In genomic region chr10:88426158-88426816, GRCm38 (mm10) we compare ENCODE assay signal across 8 mouse cellular contexts. TPM values are rescaled to one million over a fixed set of nuclear protein-coding genes. Genes with fewer than 3 reads are reported as not detected.
DNase-seq lines count a peak whose midpoint lies in the region; ATAC-seq and TF ChIP-seq lines count a peak whose summit lies in the region.

No protein-coding gene starts in this region.

- peaks cover 14% of the 10 kb centered on the region; the same call in 1 of the 2 replicates for H3K4me1 ChIP-seq in spleen, adult 2 months (ENCODE audit: control insufficient read depth, insufficient read depth, insufficient read length)
- H3K4me1 ChIP-seq in embryonic facial prominence, embryonic 11.5 days (ENCODE audit: control insufficient read depth, insufficient read depth, low read length) = no peaks in the 10 kb centered on the region
- no peaks in the 10 kb centered on the region for H3K4me1 ChIP-seq in hindbrain, embryonic 15.5 days (replicated peaks)
- H3K4me1 ChIP-seq in midbrain, embryonic 14.5 days (ENCODE audit: control insufficient read depth, insufficient read depth, low read length) = no peaks in the 10 kb centered on the region
- H3K4me1 ChIP-seq in stomach, postnatal 0 days (replicated peaks; ENCODE audit: control insufficient read depth, insufficient read depth) = no peaks in the 10 kb centered on the region

- no peak overlapping the region for H3K4me2 ChIP-seq in embryonic facial prominence, embryonic 11.5 days (ENCODE audit: low read depth, low read length)
- no peak overlapping the region for H3K4me2 ChIP-seq in hindbrain, embryonic 15.5 days
- no peak overlapping the region for H3K4me2 ChIP-seq in midbrain, embryonic 14.5 days (ENCODE audit: low read length)
- no peak overlapping the region for H3K4me2 ChIP-seq in stomach, postnatal 0 days (replicated peaks; ENCODE audit: low read depth)

- intact Hi-C loops in left cerebral cortex, adult 2 months (cut with DNase I) = loop anchor here (1.0 kb wide), 1 partner anchor 47 kb away; the partner anchor contains the start of genes Dram1 and Gnptab

- ATAC-seq in embryonic facial prominence, embryonic 11.5 days (replicated peaks; ENCODE audit: insufficient number of reproducible peaks, low FRiP score, low TSS enrichment, low read depth) = no peak
- peak; percentile 90 for ATAC-seq in hindbrain, embryonic 15.5 days (ENCODE audit: low FRiP score, low read depth)
- ATAC-seq in midbrain, embryonic 14.5 days (ENCODE audit: low FRiP score, low TSS enrichment) = peak; percentile 81; the same call in 1 of the 2 replicates
- ATAC-seq in stomach, postnatal 0 days (ENCODE audit: low FRiP score, low TSS enrichment) = peak; percentile 78

- no peak for TF ChIP-seq EP300 in stomach, postnatal 0 days (optimal IDR thresholded peaks at IDR 0.05)

- DNase-seq in spleen, adult 2 months (ENCODE audit: low read depth in 1 of 2, low spot score in 2 of 2) = peak; percentile 55 to 59
- DNase-seq in spleen, adult 12 weeks (ENCODE audit: low spot score) = no peak
- DNase-seq in adrenal gland, postnatal 25 days = peak; percentile 30
- DNase-seq in embryonic facial prominence, embryonic 11.5 days (ENCODE audit: low spot score) = peak; percentile 80
- DNase-seq in left cerebral cortex, adult 2 months (ENCODE audit: extremely low spot score in 1 of 2, low spot score in 2 of 2) = peak; percentile 45 to 51
- DNase-seq in midbrain, embryonic 14.5 days = peak; percentile 91
- peak; percentile 54 for DNase-seq in stomach, postnatal 0 days (ENCODE audit: low spot score)

- TF ChIP-seq POLR2A in spleen, adult 2 months (IDR thresholded peaks at IDR 0.05; ENCODE audit: low read depth, low read length) = no peak

- peaks cover 20% of the 10 kb centered on the region for H3K36me3 ChIP-seq in spleen, adult 2 months (ENCODE audit: control insufficient read depth, insufficient read depth, low read length)
- H3K36me3 ChIP-seq in embryonic facial prominence, embryonic 11.5 days (replicated peaks; ENCODE audit: control insufficient read depth, insufficient read depth, low read depth, low read length) = no peaks in the 10 kb centered on the region
- peaks cover 29% of the 10 kb centered on the region for H3K36me3 ChIP-seq in hindbrain, embryonic 15.5 days
- peaks cover 53% of the 10 kb centered on the region for H3K36me3 ChIP-seq in midbrain, embryonic 14.5 days (ENCODE audit: control insufficient read depth, insufficient read depth, low read length)
- no peaks in the 10 kb centered on the region for H3K36me3 ChIP-seq in stomach, postnatal 0 days (ENCODE audit: control insufficient read depth, insufficient read depth, low read length)

- WGBS in spleen, adult 2 months = 84% methylated on average over 2 of the region's 2 CpGs
- WGBS in embryonic facial prominence, embryonic 11.5 days = 95% methylated on average over 2 of the region's 2 CpGs
- 98% methylated on average over 2 of the region's 2 CpGs for WGBS in hindbrain, embryonic 15.5 days
- WGBS in midbrain, embryonic 14.5 days = 98% methylated on average over 2 of the region's 2 CpGs
- WGBS in stomach, postnatal 0 days = 88% methylated on average over 2 of the region's 2 CpGs

- no peaks in the 10 kb centered on the region for H3K27me3 ChIP-seq in spleen, adult 2 months (ENCODE audit: control insufficient read depth, insufficient read depth, low read length)
- H3K27me3 ChIP-seq in embryonic facial prominence, embryonic 11.5 days (ENCODE audit: control insufficient read depth, insufficient read depth, low read length) = no peaks in the 10 kb centered on the region
- H3K27me3 ChIP-seq in hindbrain, embryonic 15.5 days = no peaks in the 10 kb centered on the region
- H3K27me3 ChIP-seq in midbrain, embryonic 14.5 days (ENCODE audit: control insufficient read depth, insufficient read depth, low read length) = no peaks in the 10 kb centered on the region
- no peaks in the 10 kb centered on the region for H3K27me3 ChIP-seq in stomach, postnatal 0 days (ENCODE audit: control insufficient read depth, insufficient read depth, low read length)

- no peak overlapping the region for H3K4me3 ChIP-seq in spleen, adult 2 months (ENCODE audit: extremely low read depth, insufficient read depth, insufficient read length)
- no peak overlapping the region for H3K4me3 ChIP-seq in embryonic facial prominence, embryonic 11.5 days (ENCODE audit: low read depth, low read length)
- no peak overlapping the region for H3K4me3 ChIP-seq in hindbrain, embryonic 15.5 days
- H3K4me3 ChIP-seq in left cerebral cortex, adult 2 months = no peak overlapping the region
- H3K4me3 ChIP-seq in midbrain, embryonic 14.5 days (replicated peaks; ENCODE audit: low read depth, low read length) = no peak overlapping the region
- no peak overlapping the region for H3K4me3 ChIP-seq in stomach, postnatal 0 days (ENCODE audit: low read depth, low read length)

- no peaks in the 10 kb centered on the region for H3K9me3 ChIP-seq in embryonic facial prominence, embryonic 11.5 days (replicated peaks; ENCODE audit: control insufficient read depth, low read length)
- no peaks in the 10 kb centered on the region for H3K9me3 ChIP-seq in hindbrain, embryonic 15.5 days
- no peaks in the 10 kb centered on the region for H3K9me3 ChIP-seq in midbrain, embryonic 14.5 days (ENCODE audit: control insufficient read depth, low read length)
- H3K9me3 ChIP-seq in stomach, postnatal 0 days (ENCODE audit: control insufficient read depth, low read length) = no peaks in the 10 kb centered on the region

- no peak overlapping the region for H3K9ac ChIP-seq in embryonic facial prominence, embryonic 11.5 days (replicated peaks; ENCODE audit: low read length)
- no peak overlapping the region for H3K9ac ChIP-seq in hindbrain, embryonic 15.5 days
- H3K9ac ChIP-seq in midbrain, embryonic 14.5 days (replicated peaks; ENCODE audit: low read length) = no peak overlapping the region
- H3K9ac ChIP-seq in stomach, postnatal 0 days (ENCODE audit: low read length) = 0 out of 2 replicates have a peak overlapping the region, but pooled peaks have one; percentile 18

- no peak for TF ChIP-seq CTCF in spleen, adult 2 months (IDR thresholded peaks at IDR 0.05; ENCODE audit: extremely low read depth, insufficient read depth, insufficient read length, insufficient replicate concordance)
- TF ChIP-seq CTCF in left cerebral cortex, adult 2 months (IDR thresholded peaks at IDR 0.05) = peak; percentile 94
- peak; percentile 87 for TF ChIP-seq CTCF in stomach, postnatal 0 days (IDR thresholded peaks at IDR 0.05; ENCODE audit: low read depth)

- H3K27ac ChIP-seq in spleen, adult 2 months (ENCODE audit: insufficient read depth, low read length) = no peak overlapping the region
- H3K27ac ChIP-seq in embryonic facial prominence, embryonic 11.5 days (replicated peaks; ENCODE audit: low read depth, low read length) = no peak overlapping the region
- no peak overlapping the region for H3K27ac ChIP-seq in hindbrain, embryonic 15.5 days (replicated peaks)
- no peak overlapping the region for H3K27ac ChIP-seq in left cerebral cortex, adult 2 months
- H3K27ac ChIP-seq in midbrain, embryonic 14.5 days (replicated peaks; ENCODE audit: low read depth, low read length) = no peak overlapping the region
- no peak overlapping the region for H3K27ac ChIP-seq in stomach, postnatal 0 days (replicated peaks)

RNA-seq across cellular contexts. Expression of gene Sycp3, which starts 33.1 kb away (rescaled TPM):
- not detected in 2 replicates for polyA plus RNA-seq in spleen, adult 2 months (2012; rRNA removed)
- total RNA-seq in adrenal gland, postnatal 25 days (2021) = 0.94 and 2.8 TPM in 2 replicates
- polyA plus RNA-seq in embryonic facial prominence, embryonic 11.5 days (2014; fragmentation: Nextera tagmentation; extraction: Ambion mirVana) = 0.43 TPM in 1 of 2 replicates, not detected in the other
- 0.30 and 0.31 TPM in 2 replicates for polyA plus RNA-seq in hindbrain, embryonic 15.5 days (2015; fragmentation: Nextera tagmentation; extraction: Ambion mirVana)
- under 1 TPM; 0.41 to 0.72 TPM for total RNA-seq in left cerebral cortex, adult 2 months (2021)
- 0.67 TPM in 1 of 2 replicates, not detected in the other for polyA plus RNA-seq in midbrain, embryonic 14.5 days (2014; fragmentation: Nextera tagmentation; extraction: Ambion mirVana)
- polyA plus RNA-seq in stomach, postnatal 0 days (2015; fragmentation: Nextera tagmentation; extraction: Ambion mirVana) = 0.15 TPM in 2 replicates

RNA-seq across cellular contexts. Expression of gene Gnptab, which starts 47.4 kb away (rescaled TPM):
- 6.8 and 8.3 TPM in 2 replicates for polyA plus RNA-seq in spleen, adult 2 months (2012; rRNA removed)
- 29.8 and 38.2 TPM in 2 replicates for total RNA-seq in adrenal gland, postnatal 25 days (2021)
- 6.2 and 7.6 TPM in 2 replicates for polyA plus RNA-seq in embryonic facial prominence, embryonic 11.5 days (2014; fragmentation: Nextera tagmentation; extraction: Ambion mirVana)
- 21.9 and 24.0 TPM in 2 replicates for polyA plus RNA-seq in hindbrain, embryonic 15.5 days (2015; fragmentation: Nextera tagmentation; extraction: Ambion mirVana)
- total RNA-seq in left cerebral cortex, adult 2 months (2021) = 10 to 100 TPM; 66.9 to 73.3 TPM
- polyA plus RNA-seq in midbrain, embryonic 14.5 days (2014; fragmentation: Nextera tagmentation; extraction: Ambion mirVana) = 18.1 and 20.0 TPM in 2 replicates
- 4.4 and 4.8 TPM in 2 replicates for polyA plus RNA-seq in stomach, postnatal 0 days (2015; fragmentation: Nextera tagmentation; extraction: Ambion mirVana)

RNA-seq across cellular contexts. Expression of gene Dram1, which starts 47.4 kb away (rescaled TPM):
- polyA plus RNA-seq in spleen, adult 2 months (2012; rRNA removed) = 13.1 and 20.7 TPM in 2 replicates
- total RNA-seq in adrenal gland, postnatal 25 days (2021) = 7.4 and 7.9 TPM in 2 replicates
- polyA plus RNA-seq in embryonic facial prominence, embryonic 11.5 days (2014; fragmentation: Nextera tagmentation; extraction: Ambion mirVana) = 0.62 and 0.74 TPM in 2 replicates
- 0.53 and 0.97 TPM in 2 replicates for polyA plus RNA-seq in hindbrain, embryonic 15.5 days (2015; fragmentation: Nextera tagmentation; extraction: Ambion mirVana)
- total RNA-seq in left cerebral cortex, adult 2 months (2021) = 1 to 10 TPM; 1.1 to 1.2 TPM
- polyA plus RNA-seq in midbrain, embryonic 14.5 days (2014; fragmentation: Nextera tagmentation; extraction: Ambion mirVana) = 0.18 and 0.50 TPM in 2 replicates
- polyA plus RNA-seq in stomach, postnatal 0 days (2015; fragmentation: Nextera tagmentation; extraction: Ambion mirVana) = 2.4 and 2.8 TPM in 2 replicates
